Mouse (Mus musculus): ENCODE measurements around the gene Lbx1. TPM values are rescaled to one million over a fixed set of nuclear protein-coding genes. Genes with fewer than 3 reads are reported as not detected.

Gene Lbx1
- total RNA-seq, 2 experiments from 2014 or later = not detected

DNA sequence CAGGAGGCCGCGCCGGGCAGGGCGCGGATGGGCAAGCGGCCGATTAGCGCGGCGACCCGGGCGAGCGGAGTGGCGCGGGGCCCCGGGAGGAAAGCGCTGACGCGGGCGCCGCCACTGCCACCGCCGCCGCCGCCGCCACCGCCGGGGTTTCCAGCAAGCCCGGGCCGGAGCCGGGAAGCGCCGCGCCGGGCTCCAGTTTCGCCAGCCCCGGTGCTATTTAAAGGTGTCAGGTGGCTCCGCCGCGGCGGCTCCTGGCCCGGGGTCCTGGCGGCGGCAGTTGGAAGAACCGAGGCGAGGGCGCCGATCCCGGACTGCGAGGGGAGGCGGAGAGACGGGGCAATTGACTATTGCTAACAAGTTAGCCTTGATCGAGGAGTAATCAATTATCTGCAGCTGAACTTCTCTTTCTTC, 276 bp downstream of the Lbx1 start:
- intact Hi-C loops (cut with DNase I) = loop anchor here (1.0 to 10.0 kb wide), 4 partner anchors 8 to 1623 kb away; partner anchors contain the start of gene Nkx2-3

DNA sequence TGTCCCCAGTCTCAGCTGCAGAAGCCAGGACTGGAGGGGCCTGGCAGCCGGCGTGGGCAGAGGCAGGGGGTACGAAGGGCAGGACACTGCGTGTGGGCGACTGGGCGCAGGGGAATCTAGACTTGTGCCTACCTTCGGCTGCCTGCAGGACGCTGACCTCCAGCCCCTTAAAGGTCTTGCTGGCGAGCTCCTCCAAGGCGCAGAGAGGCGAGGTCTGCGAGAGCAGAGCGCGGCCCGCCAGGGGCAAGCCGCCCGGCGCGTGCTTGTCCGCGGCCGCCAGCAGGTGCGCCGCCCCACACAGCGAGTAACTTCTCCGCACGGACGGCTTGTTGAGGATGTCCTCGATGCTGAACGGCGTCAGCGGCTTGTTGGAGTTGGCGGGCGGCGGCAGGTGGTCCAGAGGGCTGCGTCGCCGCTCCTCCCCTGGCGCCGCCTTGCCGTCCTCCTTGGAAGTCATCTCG, 811 bp downstream of the Lbx1 start:
- intact Hi-C loops (cut with DNase I) = loop anchor here (1.0 to 10.0 kb wide), 7 partner anchors 8 to 1622 kb away; partner anchors contain the start of genes Kazald1, Nkx2-3 and Pax2

More for the DNA sequence above, 276 bp downstream of the Lbx1 start:
- peak in 1 of 2 experiments; percentile 26 for DNase-seq (ENCODE audit: low spot score in 2 of 2)

DNA sequence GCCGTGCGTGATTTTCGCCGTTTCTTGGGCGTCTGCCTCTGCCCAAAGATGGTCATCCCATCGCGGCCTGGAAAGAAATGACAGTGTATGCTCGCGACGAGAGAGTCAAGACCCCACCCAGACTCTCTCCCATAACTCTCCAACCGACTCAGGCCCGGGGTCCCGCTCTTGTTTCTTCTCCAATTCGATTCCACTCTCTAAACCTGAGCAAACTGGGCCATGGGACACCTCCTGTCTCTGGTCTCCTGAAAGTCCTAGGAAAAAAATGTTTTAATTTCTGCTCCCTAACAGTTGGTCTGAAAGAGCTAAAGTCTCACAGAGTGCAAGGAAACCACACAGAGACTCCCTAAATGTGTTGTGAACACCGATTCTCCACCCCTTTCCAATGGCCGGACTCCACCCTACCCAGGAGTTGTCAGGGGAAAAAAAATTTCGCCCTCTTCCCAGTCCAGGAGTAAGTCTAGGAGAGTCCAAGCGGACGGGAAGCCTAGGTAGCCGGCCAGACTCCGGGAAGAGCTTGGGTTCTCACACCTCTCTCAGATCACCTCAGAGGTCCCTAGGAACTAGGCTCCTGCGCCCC, 1.3 kb downstream of the Lbx1 start:
- intact Hi-C loops (cut with DNase I) = loop anchor here (5.0 to 10.0 kb wide), 4 partner anchors 77 to 477 kb away; partner anchors contain the start of genes Kazald1 and Pax2
- DNase-seq (ENCODE audit: low spot score in 2 of 2) = no peak

More for the DNA sequence above, 811 bp downstream of the Lbx1 start:
- DNase-seq (ENCODE audit: low spot score in 2 of 2) = no peak

DNA sequence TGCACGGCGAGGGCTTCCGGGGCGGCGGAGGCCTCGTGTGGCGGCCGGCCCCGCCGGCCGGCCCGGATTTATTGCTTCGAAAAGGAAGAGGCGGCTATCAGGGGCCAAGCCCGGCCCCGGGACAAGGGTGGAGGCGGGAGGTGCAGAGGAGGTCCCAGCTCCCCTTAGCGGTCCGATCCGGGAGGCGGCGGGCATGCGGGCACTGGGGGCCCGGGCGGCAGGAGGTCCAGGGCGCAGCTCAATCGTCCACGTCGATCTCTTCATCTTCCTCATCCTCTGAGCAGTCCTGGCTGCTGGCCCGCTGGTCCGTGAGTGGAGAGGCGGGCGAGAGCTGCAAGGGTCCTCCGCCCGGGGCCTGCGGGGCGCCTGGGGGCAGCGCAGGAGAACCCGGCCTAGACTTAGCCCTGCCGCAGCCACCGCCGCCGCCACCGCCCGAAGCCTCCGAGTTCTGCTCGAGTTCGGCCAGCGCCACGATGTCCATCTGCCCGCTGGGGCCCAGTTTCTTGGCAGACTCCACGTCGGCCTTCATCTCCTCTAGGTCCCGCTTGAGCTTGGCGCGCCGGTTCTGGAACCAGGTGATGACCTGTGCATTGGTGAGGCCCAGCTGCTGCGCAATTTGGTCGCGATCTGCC, 2.0 kb downstream of the Lbx1 start:
- DNase-seq (ENCODE audit: low spot score in 2 of 2) = no peak
- intact Hi-C loops (cut with DNase I) = loop anchor here (5.0 to 10.0 kb wide), 4 partner anchors 76 to 476 kb away; partner anchors contain the start of genes Kazald1 and Pax2

DNA sequence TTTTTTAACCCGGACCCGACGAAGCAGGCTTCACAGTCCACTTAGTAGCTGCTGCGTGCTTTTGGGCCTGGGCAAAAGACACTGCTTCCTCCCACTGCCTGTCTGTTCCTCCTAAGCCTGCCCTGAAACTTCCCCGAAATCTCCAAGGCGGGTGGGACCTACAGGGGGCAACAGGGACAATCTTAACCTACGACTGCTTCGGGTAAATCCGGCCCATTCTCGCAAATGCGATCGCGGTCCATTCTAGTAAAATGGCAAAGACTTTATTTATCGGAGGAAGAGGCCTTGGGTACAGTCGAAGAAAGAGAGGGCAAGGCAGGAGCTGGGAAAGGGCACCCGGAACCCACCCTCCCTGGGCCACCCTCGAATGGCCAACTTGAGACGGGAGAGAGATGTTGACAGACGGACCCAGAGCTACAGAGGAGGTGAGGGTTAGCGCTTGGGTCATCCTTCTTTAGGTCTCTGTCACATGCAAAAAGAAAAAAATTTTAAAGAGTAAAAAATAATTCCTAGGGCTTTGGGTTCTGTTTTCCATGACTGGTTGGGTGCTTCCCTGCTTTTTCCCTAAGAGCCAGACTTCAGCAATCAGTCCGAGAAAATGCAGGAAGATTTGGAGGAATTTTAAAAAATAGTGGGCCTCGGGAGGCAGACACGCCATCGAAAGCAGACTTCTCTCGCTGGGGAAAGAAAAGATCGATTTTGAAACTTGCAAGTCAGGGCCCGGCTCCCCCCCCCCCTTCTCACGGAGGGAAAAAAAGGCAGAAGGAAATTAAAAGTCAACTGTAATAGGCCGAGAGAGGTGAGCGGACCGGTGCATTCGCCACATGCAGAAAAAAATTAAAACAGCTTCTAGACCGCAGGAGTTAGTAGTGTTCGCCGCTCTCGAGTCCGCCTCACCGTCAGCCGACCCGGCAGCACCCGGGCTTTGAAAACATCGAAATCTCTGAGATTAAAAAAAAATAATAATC, 2.9 kb downstream of the Lbx1 start:
- intact Hi-C loops (cut with DNase I) = loop anchor here (5.0 to 10.0 kb wide), 4 partner anchors 75 to 475 kb away; partner anchors contain the start of genes Kazald1 and Pax2
- peak in 1 of 2 experiments; percentile 35 for DNase-seq (ENCODE audit: low spot score in 2 of 2)

DNA sequence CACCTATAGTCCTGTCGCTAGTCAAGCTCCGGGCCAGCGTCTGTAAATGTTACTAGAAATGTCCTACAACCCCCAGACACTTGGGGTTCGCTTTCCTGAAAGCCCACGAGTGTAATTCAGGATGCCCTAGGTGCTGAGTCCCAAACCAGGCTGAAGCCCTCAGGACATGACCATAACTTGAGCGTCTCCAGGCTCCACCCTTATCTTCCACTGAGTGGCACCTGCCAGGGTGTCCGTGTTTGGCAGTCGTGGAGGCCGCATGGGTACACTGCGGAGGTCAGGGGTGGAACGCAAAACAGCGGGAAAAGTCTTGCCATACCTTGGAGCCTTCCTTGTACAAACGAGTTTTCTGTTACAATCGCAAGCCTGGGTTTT, 3.6 kb downstream of the Lbx1 start:
- intact Hi-C loops (cut with DNase I) = loop anchor here (5.0 to 10.0 kb wide), 4 partner anchors 75 to 475 kb away; partner anchors contain the start of genes Kazald1 and Pax2
- no peak for DNase-seq (ENCODE audit: low spot score in 2 of 2)

DNA sequence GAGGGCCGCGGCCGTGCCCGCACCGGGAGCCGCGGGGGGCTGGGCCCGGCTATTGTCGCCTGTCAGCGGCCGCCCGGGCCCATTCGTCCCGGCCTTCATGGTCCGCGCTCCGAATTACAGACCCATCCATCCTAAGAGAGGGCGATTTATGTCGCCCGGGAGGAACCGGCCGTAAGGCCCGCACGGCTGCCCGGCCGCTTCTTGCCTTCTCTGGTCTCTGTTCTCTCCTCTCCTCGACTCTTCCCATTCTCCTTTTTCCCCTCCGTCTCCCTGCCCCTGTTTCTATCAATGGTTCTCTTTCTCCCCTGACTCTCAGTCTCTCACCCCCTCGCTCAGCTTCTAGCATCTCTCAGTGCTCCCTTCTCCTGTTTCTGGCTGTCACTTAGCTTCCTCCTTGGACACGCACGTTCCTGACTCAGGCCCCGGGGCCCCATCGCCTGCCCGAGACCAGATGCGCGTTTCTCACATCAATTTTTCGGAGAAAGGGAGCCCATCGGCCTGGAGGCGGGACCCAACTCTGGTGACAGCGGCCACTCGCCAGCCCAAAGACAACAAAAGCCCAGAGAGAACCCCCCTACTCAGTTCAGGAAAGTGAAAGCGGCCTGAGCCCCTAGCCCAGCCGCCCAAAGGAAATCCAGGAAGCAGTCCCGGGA, 4.1 kb downstream of the Lbx1 start:
- DNase-seq (ENCODE audit: low spot score in 2 of 2) = no peak
- intact Hi-C loops (cut with DNase I) = loop anchor here (5.0 to 10.0 kb wide), 4 partner anchors 74 to 474 kb away; partner anchors contain the start of genes Kazald1 and Pax2

DNA sequence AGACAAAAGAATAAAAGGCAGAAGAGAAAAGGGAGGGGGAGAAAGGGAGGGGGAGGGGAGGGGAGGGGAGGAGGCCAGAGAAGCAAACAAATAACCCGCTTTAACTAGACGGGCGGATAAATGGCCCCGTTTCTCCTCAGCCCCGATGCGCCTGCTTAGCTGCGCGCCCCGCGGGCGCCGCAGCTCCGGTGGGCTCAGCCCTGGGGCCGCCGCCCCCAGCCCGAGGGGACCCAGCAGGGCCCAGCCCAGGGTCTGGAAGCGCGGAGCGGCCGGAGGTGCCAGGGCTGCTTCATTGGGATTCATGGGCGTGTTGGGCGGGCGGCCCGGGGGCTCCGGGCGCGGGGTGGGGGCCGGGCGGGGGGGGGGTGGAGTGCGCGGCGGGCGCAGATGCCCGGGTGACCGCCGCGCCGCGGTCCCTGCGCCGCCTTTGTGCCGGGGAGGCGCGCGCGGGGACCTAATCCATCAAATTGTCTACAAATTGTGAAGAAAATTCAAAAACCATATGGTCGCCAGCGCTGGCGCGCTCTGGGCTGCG, 4.7 kb downstream of the Lbx1 start:
- intact Hi-C loops (cut with DNase I) = loop anchor here (5.0 to 10.0 kb wide), 4 partner anchors 74 to 474 kb away; partner anchors contain the start of genes Kazald1 and Pax2
- DNase-seq (ENCODE audit: low spot score in 2 of 2) = no peak

DNA sequence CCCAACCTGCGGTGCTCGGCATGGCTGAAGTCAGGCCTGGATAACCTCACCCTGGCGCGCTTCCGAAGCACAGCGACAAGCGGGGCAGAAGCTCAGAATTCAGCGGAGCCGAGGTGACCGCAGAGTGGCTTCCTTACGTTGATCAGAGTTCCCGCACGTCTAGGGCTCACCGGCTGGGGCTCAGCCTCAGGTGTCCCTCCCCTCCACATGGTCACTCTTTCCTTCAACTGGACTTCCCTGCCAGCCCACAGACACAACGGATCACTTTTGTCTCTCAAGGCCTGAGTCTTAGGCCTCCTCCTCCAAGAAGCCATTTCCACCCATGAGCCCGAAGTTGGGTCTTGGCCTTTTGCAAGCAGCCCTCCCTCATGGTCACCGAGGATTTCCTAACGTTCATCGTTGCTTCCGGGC, 5.4 kb downstream of the Lbx1 start:
- DNase-seq (ENCODE audit: low spot score in 2 of 2) = no peak
- intact Hi-C loops (cut with DNase I) = loop anchor here (5.0 to 10.0 kb wide), 4 partner anchors 73 to 473 kb away; partner anchors contain the start of genes Kazald1 and Pax2

DNA sequence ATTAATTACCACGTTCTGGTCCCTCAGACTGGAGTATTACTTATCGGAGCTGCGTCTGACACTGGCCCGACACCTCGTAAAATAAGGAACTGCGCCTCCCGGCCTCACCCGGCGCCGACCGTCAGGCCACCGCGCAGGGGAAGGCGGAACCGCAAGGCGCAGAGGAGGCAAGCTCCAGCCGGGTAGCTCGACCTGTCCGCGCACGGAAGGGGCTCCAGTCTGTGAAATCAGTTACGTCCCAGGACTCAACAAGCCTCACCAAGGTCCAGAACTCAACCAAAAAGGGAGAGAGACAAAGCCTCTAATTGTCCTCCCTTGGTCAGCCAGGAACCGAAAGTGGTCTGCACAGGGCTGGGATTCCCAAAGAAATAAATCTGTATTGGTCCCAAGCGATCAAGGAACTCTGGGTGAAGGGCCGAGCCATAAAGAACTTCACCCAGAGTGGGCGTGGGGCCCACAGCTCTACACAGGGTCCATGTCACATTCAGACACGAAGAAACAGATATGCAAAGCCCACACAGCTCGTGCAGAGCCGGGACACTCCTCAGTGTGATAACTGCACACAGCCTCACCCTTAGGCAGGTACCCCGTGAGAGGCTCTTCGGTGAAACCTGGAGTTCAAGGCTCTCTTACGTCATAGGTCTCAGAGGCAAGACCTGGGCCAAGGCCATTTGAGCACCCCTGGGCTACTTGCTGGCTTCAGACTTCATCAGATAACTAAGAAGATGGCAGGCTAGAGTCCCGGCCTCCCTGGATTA, 6.1 kb downstream of the Lbx1 start:
- peak in 1 of 2 experiments; percentile 33 for DNase-seq (ENCODE audit: low spot score in 2 of 2)
- intact Hi-C loops (cut with DNase I) = loop anchor here (5.0 to 10.0 kb wide), 4 partner anchors 72 to 472 kb away; partner anchors contain the start of genes Kazald1 and Pax2

DNA sequence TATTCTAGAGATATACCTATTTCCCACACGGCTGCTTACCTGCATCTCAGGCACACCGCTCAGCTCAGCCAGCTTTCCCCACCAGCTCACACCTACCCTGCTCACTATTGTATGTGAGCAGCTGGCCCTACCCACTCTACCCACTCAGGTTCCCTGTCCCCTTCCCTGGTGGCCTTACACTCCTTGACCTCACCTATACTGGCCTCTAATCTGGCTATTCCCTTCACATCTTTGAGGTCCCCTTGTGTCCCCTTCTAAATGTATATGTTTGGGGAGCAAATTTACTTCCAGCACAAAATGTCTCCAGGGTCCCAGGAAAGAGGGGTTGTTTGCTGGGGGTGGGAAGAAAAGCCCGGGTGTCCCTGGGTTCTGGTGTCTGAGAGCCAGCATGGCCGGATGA, 6.8 kb downstream of the Lbx1 start:
- intact Hi-C loops (cut with DNase I) = no loop called here
- no peak for DNase-seq (ENCODE audit: low spot score in 2 of 2)

DNA sequence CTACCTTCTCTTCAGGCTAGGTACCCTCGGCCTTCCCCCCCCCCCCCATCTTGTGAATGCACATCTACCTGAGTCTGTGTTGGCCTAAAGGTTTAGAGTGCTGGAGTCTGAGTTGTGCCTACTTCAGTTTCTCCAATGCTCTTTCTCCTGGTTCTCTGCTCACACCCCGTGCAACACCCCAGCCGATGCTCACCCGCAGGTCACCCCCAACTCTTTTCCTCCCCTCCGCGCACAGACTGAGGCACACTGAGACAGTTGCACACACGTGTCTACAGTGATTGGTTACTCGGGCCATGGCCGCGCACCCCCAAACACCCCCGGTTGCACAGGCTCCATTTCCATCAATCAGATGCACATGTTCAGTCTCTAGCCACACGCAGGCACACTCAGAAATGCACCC, 7.5 kb downstream of the Lbx1 start:
- no peak for DNase-seq (ENCODE audit: low spot score in 2 of 2)
- intact Hi-C loops (cut with DNase I) = no loop called here

DNA sequence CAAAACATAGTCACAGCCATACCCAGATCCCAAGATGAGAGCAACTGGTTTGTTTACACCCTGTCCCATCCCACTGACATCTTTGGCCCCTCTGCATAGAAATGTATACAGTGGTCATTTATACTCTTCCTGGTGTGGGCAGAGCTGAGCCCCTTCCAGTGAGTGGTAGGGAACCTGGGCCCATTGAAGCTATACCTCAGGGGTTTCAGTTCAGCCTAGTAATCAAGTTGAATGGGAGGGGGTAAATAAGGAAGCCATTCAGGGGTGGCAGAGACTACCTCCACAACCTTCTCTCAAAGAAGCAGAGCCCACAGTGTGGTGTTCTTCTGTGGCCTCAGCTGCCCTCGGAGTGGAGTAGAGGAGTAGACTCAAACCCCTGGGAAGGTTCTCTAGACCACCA, 7.9 kb downstream of the Lbx1 start:
- no peak for DNase-seq (ENCODE audit: low spot score in 2 of 2)
- intact Hi-C loops (cut with DNase I) = no loop called here

DNA sequence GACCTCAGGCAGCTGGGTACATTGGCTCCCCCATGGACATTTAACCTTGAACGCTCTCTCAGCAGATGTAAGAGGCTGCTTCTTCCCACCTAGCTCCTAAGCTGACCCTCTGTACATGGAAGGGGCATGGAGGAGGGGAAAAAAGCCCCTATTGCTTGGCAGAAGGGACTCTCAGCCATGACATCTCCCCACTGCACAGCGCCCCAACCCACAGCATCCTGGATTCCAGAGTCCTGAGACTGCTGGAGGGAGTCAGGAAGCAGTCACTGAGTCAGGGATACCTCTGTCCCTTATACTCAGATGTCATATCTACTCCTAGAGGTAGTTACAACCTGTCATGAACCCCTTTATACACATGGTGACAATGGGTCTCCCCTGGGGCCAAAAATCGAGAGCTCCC, 8.6 kb downstream of the Lbx1 start:
- no peak for DNase-seq (ENCODE audit: low spot score in 2 of 2)
- intact Hi-C loops (cut with DNase I) = no loop called here

DNA sequence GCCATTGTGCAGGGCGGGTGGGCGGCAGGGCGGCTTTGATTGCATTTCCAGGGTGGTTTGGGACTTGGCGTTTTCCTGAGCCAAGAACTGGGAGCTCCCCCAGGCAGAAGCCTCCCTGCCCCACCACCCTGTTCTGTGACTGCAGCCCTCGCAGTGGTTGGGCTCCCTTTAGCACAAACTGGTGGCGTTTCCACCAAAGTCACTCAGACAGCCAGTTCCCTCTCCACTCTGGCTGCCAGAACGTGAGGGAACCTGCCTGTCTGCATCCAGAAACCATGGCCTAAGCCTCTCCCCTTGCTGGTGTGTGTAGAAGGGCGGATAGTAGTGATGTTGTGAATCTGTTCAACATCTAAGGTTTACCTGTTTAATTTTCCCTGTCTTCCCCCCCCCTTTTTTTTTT, 9.4 kb downstream of the Lbx1 start:
- DNase-seq (ENCODE audit: low spot score in 2 of 2) = no peak
- intact Hi-C loops (cut with DNase I) = no loop called here

DNA sequence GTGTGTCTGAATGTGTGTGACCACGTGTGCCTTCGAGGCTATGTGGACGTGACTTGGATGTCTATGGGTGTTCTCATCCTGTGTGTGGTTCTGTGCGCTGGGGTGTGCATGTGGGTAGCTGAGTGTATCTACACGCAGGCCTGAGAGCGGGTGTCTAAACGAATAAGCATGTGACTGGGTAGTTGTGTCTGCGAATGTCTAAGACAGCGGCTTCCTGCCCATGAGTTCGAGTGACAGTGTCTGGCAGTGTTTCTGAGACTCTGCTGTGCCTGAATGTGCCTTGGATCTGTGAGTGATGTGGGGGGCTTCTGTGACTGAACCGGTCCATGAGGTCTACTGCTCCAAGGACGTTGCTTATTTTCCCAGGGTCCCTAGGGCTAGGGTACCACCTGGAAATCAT, 10.5 kb downstream of the Lbx1 start:
- no peak for DNase-seq (ENCODE audit: low spot score in 2 of 2)
- intact Hi-C loops (cut with DNase I) = no loop called here

DNA sequence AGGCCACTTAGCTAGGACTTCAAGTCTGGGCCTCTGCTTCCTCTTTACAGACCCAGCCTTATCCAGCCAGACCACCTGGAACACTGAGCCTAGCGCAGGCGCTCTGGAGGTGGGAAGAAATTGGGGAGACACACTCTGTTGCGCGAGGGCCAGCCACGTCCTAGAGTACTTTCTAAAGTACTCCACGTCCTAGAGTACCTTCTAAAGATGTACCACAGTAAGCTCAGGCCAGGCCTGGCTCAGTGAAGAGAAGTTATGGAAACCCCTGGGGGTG, 11.4 kb downstream of the Lbx1 start:
- no peak for DNase-seq (ENCODE audit: low spot score in 2 of 2)
- intact Hi-C loops (cut with DNase I) = loop anchor here (5.0 kb wide), 2 partner anchors 78 to 523 kb away; partner anchors contain the start of gene Npm3

All from left cerebral cortex, postnatal 36 days (tissue).